In genomic region chr6:103511290-103511971, GRCm38 (mm10) we compare ENCODE assay signal across 9 mouse cellular contexts. TPM values are rescaled to one million over a fixed set of nuclear protein-coding genes. Genes with fewer than 3 reads are reported as not detected.
A peak's percentile ranks its signal among the peaks of the same experiment; 100 is the strongest.
DNase-seq lines count a peak whose midpoint lies in the region; ATAC-seq and TF ChIP-seq lines count a peak whose summit lies in the region.
"Had no signal": no experiment of that assay in that cellular context is flagged by ENCODE, and none has a peak within 500 bp of the region (broad histone marks: within the 10 kb centered on the region; RNA-seq: fewer than 3 reads in every experiment).

No protein-coding gene starts in this region.

- H3K27me3 ChIP-seq in forebrain, embryonic 15.5 days = no peaks in the 10 kb centered on the region
- H3K27me3 ChIP-seq in liver, postnatal 0 days (ENCODE audit: insufficient read depth, low read length) = peaks cover 22% of the 10 kb centered on the region

- H3K9ac ChIP-seq in forebrain, embryonic 15.5 days (replicated peaks) = peak overlapping the region; percentile 77
- no peak overlapping the region for H3K9ac ChIP-seq in liver, postnatal 0 days (replicated peaks)

- H3K4me3 ChIP-seq in forebrain, embryonic 15.5 days = peak overlapping the region; percentile 59
- peak overlapping the region; percentile 21 for H3K4me3 ChIP-seq in liver, postnatal 0 days (ENCODE audit: low read depth, low read length)
- H3K4me3 ChIP-seq: erythroblast, embryonic 14.5 days had no signal

- DNase-seq in frontal cortex, postnatal 25 days (ENCODE audit: low spot score in 2 of 2) = no peak
- peak; percentile 27 for DNase-seq in right cerebral cortex, adult 18-20 months
- DNase-seq in right cerebral cortex, postnatal 36 days (ENCODE audit: low spot score in 2 of 2) = no peak
- DNase-seq in liver, postnatal 0 days = no peak
- peak; percentile 10 for DNase-seq in thymus, postnatal 4 days
- no peak for DNase-seq in kidney, adult 8-10 months

- H3K4me2 ChIP-seq in forebrain, embryonic 15.5 days (replicated peaks) = peak overlapping the region; percentile 76
- H3K4me2 ChIP-seq in liver, postnatal 0 days (ENCODE audit: low read depth, low read length) = peak overlapping the region; percentile 47

- peaks cover 49% of the 10 kb centered on the region for H3K4me1 ChIP-seq in forebrain, embryonic 15.5 days
- no peaks in the 10 kb centered on the region for H3K4me1 ChIP-seq in liver, postnatal 0 days (ENCODE audit: insufficient read depth)

- 3% methylated on average over 18 of the region's 18 CpGs for WGBS in forebrain, embryonic 15.5 days
- whole genome bisulfite sequencing in liver, postnatal 0 days (ENCODE audit: insufficient replicate concordance) = 7% methylated on average over 18 of the region's 18 CpGs

- TF ChIP-seq CTCF in liver, postnatal 0 days (IDR thresholded peaks at IDR 0.05; ENCODE audit: low read depth) = no peak

- peak; percentile 22 for ATAC-seq in frontal cortex, adult (ENCODE audit: low TSS enrichment)
- ATAC-seq in forebrain, embryonic 15.5 days (replicated peaks) = peak; percentile 27; the same call in 1 of the 2 replicates
- no peak for ATAC-seq in liver, postnatal 0 days

- H3K9me3 ChIP-seq in forebrain, embryonic 15.5 days = no peaks in the 10 kb centered on the region
- H3K9me3 ChIP-seq in liver, postnatal 0 days (ENCODE audit: low read length) = no peaks in the 10 kb centered on the region

- TF ChIP-seq EP300 in liver, postnatal 0 days (IDR thresholded peaks at IDR 0.05; ENCODE audit: low read depth) = no peak

- peak overlapping the region; percentile 96 for H3K27ac ChIP-seq in forebrain, embryonic 15.5 days (replicated peaks)
- H3K27ac ChIP-seq in liver, postnatal 0 days (ENCODE audit: low read depth) = no peak overlapping the region

- no peaks in the 10 kb centered on the region for H3K36me3 ChIP-seq in forebrain, embryonic 15.5 days
- H3K36me3 ChIP-seq in liver, postnatal 0 days (replicated peaks; ENCODE audit: insufficient read depth, low read length) = no peaks in the 10 kb centered on the region

RNA-seq across cellular contexts. Expression of gene Chl1, which starts 1.0 kb away (rescaled TPM):
- 95.5 and 96.9 TPM in 2 replicates for polyA plus RNA-seq in forebrain, embryonic 15.5 days (2015; fragmentation: Nextera tagmentation; extraction: Ambion mirVana)
- not detected in 2 replicates for polyA plus RNA-seq in liver, postnatal 0 days (2015; fragmentation: Nextera tagmentation; extraction: Ambion mirVana)

Comparison
In these comparisons a context has a peak if more than half of its experiments do, and no peak if none do; other contexts are left out.
1. DNase-seq: peak in right cerebral cortex, adult 18-20 months (single experiment) and thymus, postnatal 4 days (single experiment); none in frontal cortex, postnatal 25 days (0 of 2), right cerebral cortex, postnatal 36 days (0 of 2), liver, postnatal 0 days (single experiment) and kidney, adult 8-10 months (0 of 2).
2. RNA of gene Chl1, which starts 1.0 kb away (polyA plus RNA-seq): 95.5 to 96.9 TPM in forebrain, embryonic 15.5 days; not detected in liver, postnatal 0 days; every median in the first group is over 10 times any median in the second.